Mouse (Mus musculus) liver, embryonic 15.5 days (tissue): ENCODE measurements around the gene St3gal3. TPM values are rescaled to one million over a fixed set of nuclear protein-coding genes. Genes with fewer than 3 reads are reported as not detected.

ENCODE experiments used
- ATAC-seq: fragments of 200-750 bp; cut with Nextera tagmentation; 2 replicates; pipeline ENCODE4 v1.8.0; 2017; ENCODE audit warnings: moderate number of reproducible peaks, mild to moderate bottlenecking, moderate library complexity; ENCODE audit not compliant: insufficient read depth
- H3K27ac ChIP-seq: fragments of 300-500 bp; sonication (generic); replicated peaks from 2 replicates; pipeline ENCODE4 v1.5.1; 2015; ENCODE audit warnings: mild to moderate bottlenecking, inconsistent platforms
- H3K27me3 ChIP-seq: fragments of 300-500 bp; sonication (generic); 2 replicates; pipeline ENCODE4 v1.6.1; 2015; ENCODE audit warnings: mild to moderate bottlenecking, inconsistent platforms
- H3K36me3 ChIP-seq: fragments of 300-500 bp; sonication (generic); replicated peaks from 2 replicates; pipeline ENCODE4 v1.6.1; 2015; ENCODE audit warnings: moderate library complexity, mild to moderate bottlenecking, inconsistent platforms
- H3K4me1 ChIP-seq: fragments of 300-500 bp; sonication (generic); replicated peaks from 2 replicates; pipeline ENCODE4 v1.6.1; 2015; ENCODE audit warnings: inconsistent platforms
- H3K4me2 ChIP-seq: fragments of 300-500 bp; sonication (generic); 2 replicates; pipeline ENCODE4 v1.6.1; 2015; ENCODE audit warnings: moderate library complexity, mild to moderate bottlenecking, inconsistent platforms
- H3K4me3 ChIP-seq: fragments of 300-500 bp; sonication (generic); replicated peaks from 2 replicates; pipeline ENCODE4 v1.5.1; 2015; ENCODE audit warnings: mild to moderate bottlenecking, inconsistent platforms
- H3K9ac ChIP-seq: fragments of 300-500 bp; sonication (generic); 2 replicates; pipeline ENCODE4 v1.6.1; 2015; ENCODE audit warnings: moderate library complexity, mild to moderate bottlenecking, inconsistent platforms
- H3K9me3 ChIP-seq: fragments of 300-500 bp; sonication (generic); replicated peaks from 2 replicates; pipeline ENCODE4 v1.6.1; 2016; ENCODE audit warnings: inconsistent platforms
- WGBS: fragments of 180-500 bp; shearing (Covaris S2); methylation state at CpG from one replicate; pipeline ENCODE4 v1.1.7; 2015; ENCODE audit warnings: mixed read lengths; ENCODE audit not compliant: insufficient replicate concordance; 5-methylcytosine and 5-hydroxymethylcytosine counted together
- polyA plus RNA-seq: library from polyadenylated mRNA; unstranded; fragments of >200 nt; fragmentation: Nextera tagmentation; extraction: Ambion mirVana; gene quantifications from 2 replicates; pipeline ENCODE4 v1.2.1, GENCODE M21; 2015

The St3gal3 gene
- polyA plus RNA-seq, 1 experiment from 2014 or later: 2.0 TPM

- H3K27me3 ChIP-seq: no peaks in the 10 kb centered on the region
- no peaks in the 10 kb centered on the region for H3K9me3 ChIP-seq
- H3K4me2 ChIP-seq: no peak overlapping the region
- 0 out of 2 replicates have a peak, but pooled peaks cover 4% of the 10 kb centered on the region for H3K36me3 ChIP-seq
- no peak overlapping the region for H3K4me3 ChIP-seq
- H3K27ac ChIP-seq: no peak overlapping the region
- no peak for ATAC-seq
- peaks cover 13% of the 10 kb centered on the region for H3K4me1 ChIP-seq
- 30% methylated on average over 9 of the region's 9 CpGs for WGBS
- no peak overlapping the region for H3K9ac ChIP-seq
These were observed 44.8 kb downstream of the St3gal3 start for GRCm38 (mm10) chr4:118089939-118090338.

- Histone ChIP-seq H3K27me3 (no peaks in the 10 kb centered on the region), H3K4me2 (no peak overlapping the region), H3K4me1 (peaks cover 13% of the 10 kb centered on the region), H3K36me3 (no peaks in the 10 kb centered on the region), H3K9me3 (no peaks in the 10 kb centered on the region), H3K27ac (no peak overlapping the region), H3K4me3 (no peak overlapping the region), H3K9ac (no peak overlapping the region)
- 52% methylated on average over 2 of the region's 2 CpGs for WGBS
- ATAC-seq: no peak
These were observed 45.9 kb downstream of the St3gal3 start for GRCm38 (mm10) chr4:118088771-118089170.

- peaks cover 43% of the 10 kb centered on the region for H3K4me1 ChIP-seq
- no peak overlapping the region for H3K4me2 ChIP-seq
- no peaks in the 10 kb centered on the region for H3K36me3 ChIP-seq
- H3K27me3 ChIP-seq: no peaks in the 10 kb centered on the region
- WGBS: 66% methylated on average over 4 of the region's 4 CpGs
- H3K27ac ChIP-seq: no peak overlapping the region
- no peak overlapping the region for H3K4me3 ChIP-seq
- H3K9me3 ChIP-seq: no peaks in the 10 kb centered on the region
- no peak for ATAC-seq
- H3K9ac ChIP-seq: no peak overlapping the region
These were observed 49.7 kb downstream of the St3gal3 start for GRCm38 (mm10) chr4:118085025-118085424.

GRCm38 (mm10) chr4:118083217-118083951 is 51.3 kb downstream of the St3gal3 start:
- H3K9me3 ChIP-seq: no peaks in the 10 kb centered on the region
- H3K4me1 ChIP-seq: peaks cover 49% of the 10 kb centered on the region
- 0 out of 2 replicates have a peak overlapping the region, but pooled peaks have one; percentile 10 for H3K4me2 ChIP-seq
- peak; percentile 41 for ATAC-seq
- no peak overlapping the region for H3K4me3 ChIP-seq
- 27% methylated on average over 14 of the region's 14 CpGs for WGBS
- H3K27me3 ChIP-seq: no peaks in the 10 kb centered on the region
- H3K9ac ChIP-seq: no peak overlapping the region
- H3K27ac ChIP-seq: peak overlapping the region; percentile 58; the same call in 1 of the 2 replicates
- H3K36me3 ChIP-seq: no peaks in the 10 kb centered on the region

GRCm38 (mm10) chr4:118081608-118082331 is 52.9 kb downstream of the St3gal3 start:
- 73% methylated on average over 18 of the region's 18 CpGs for WGBS
- Histone ChIP-seq H3K4me2 (no peak overlapping the region), H3K9ac (no peak overlapping the region), H3K27ac (peak overlapping the region; percentile 93), H3K9me3 (no peaks in the 10 kb centered on the region), H3K4me3 (no peak overlapping the region), H3K27me3 (no peaks in the 10 kb centered on the region), H3K4me1 (peaks cover 61% of the 10 kb centered on the region), H3K36me3 (no peaks in the 10 kb centered on the region)
- no peak for ATAC-seq

- Histone ChIP-seq H3K4me2 (peak overlapping the region; percentile 63), H3K27me3 (no peaks in the 10 kb centered on the region), H3K4me3 (no peak overlapping the region), H3K9me3 (no peaks in the 10 kb centered on the region), H3K36me3 (no peaks in the 10 kb centered on the region), H3K9ac (peak overlapping the region; percentile 49), H3K27ac (peak overlapping the region; percentile 93), H3K4me1 (peaks cover 61% of the 10 kb centered on the region)
- WGBS: 42% methylated on average over 8 of the region's 8 CpGs
- 0 out of 2 replicates have a peak, but pooled peaks have one; percentile 7 for ATAC-seq
These were observed 54.2 kb downstream of the St3gal3 start for GRCm38 (mm10) chr4:118080481-118080880.

GRCm38 (mm10) chr4:118079195-118079594 is 55.5 kb downstream of the St3gal3 start:
- H3K4me3 ChIP-seq: peak overlapping the region; percentile 32
- peak overlapping the region; percentile 93 for H3K27ac ChIP-seq
- peaks cover 65% of the 10 kb centered on the region for H3K4me1 ChIP-seq
- no peaks in the 10 kb centered on the region for H3K27me3 ChIP-seq
- ATAC-seq: peak; percentile 92
- peak overlapping the region; percentile 49 for H3K9ac ChIP-seq
- H3K4me2 ChIP-seq: peak overlapping the region; percentile 63
- WGBS: 26% methylated on average over 8 of the region's 8 CpGs
- 0 out of 2 replicates have a peak, but pooled peaks cover 2% of the 10 kb centered on the region for H3K9me3 ChIP-seq
- H3K36me3 ChIP-seq: no peaks in the 10 kb centered on the region

GRCm38 (mm10) chr4:118078576-118078975 is 56.1 kb downstream of the St3gal3 start:
- Histone ChIP-seq H3K27ac (peak overlapping the region; percentile 93), H3K9me3 (0 out of 2 replicates have a peak, but pooled peaks cover 3% of the 10 kb centered on the region), H3K4me2 (peak overlapping the region; percentile 63), H3K27me3 (no peaks in the 10 kb centered on the region), H3K4me3 (peak overlapping the region; percentile 32), H3K4me1 (peaks cover 68% of the 10 kb centered on the region), H3K9ac (peak overlapping the region; percentile 41), H3K36me3 (no peaks in the 10 kb centered on the region)
- ATAC-seq: peak; percentile 17
- WGBS: 67% methylated on average over 9 of the region's 9 CpGs

GRCm38 (mm10) chr4:118077293-118077752 is 57.4 kb downstream of the St3gal3 start:
- Histone ChIP-seq H3K27me3 (no peaks in the 10 kb centered on the region), H3K36me3 (no peaks in the 10 kb centered on the region), H3K9ac (no peak overlapping the region), H3K4me1 (peaks cover 66% of the 10 kb centered on the region), H3K4me2 (no peak overlapping the region), H3K9me3 (0 out of 2 replicates have a peak, but pooled peaks cover 3% of the 10 kb centered on the region), H3K4me3 (no peak overlapping the region), H3K27ac (peak overlapping the region; percentile 58)
- ATAC-seq: no peak
- whole genome bisulfite sequencing: 84% methylated on average over 12 of the region's 12 CpGs

- H3K36me3 ChIP-seq: no peaks in the 10 kb centered on the region
- no peaks in the 10 kb centered on the region for H3K27me3 ChIP-seq
- no peak for ATAC-seq
- H3K4me1 ChIP-seq: peaks cover 64% of the 10 kb centered on the region
- 89% methylated on average over 1 of the region's 1 CpGs for WGBS
- no peak overlapping the region for H3K4me3 ChIP-seq
- H3K9me3 ChIP-seq: 0 out of 2 replicates have a peak, but pooled peaks cover 3% of the 10 kb centered on the region
- no peak overlapping the region for H3K9ac ChIP-seq
- no peak overlapping the region for H3K4me2 ChIP-seq
- H3K27ac ChIP-seq: peak overlapping the region; percentile 24; the same call in 1 of the 2 replicates
These were observed 58.1 kb downstream of the St3gal3 start for GRCm38 (mm10) chr4:118076648-118077047.

GRCm38 (mm10) chr4:118075343-118075742 is 59.4 kb downstream of the St3gal3 start:
- H3K27ac ChIP-seq: 0 out of 2 replicates have a peak overlapping the region, but pooled peaks have one; percentile 14
- no peak overlapping the region for H3K9ac ChIP-seq
- H3K4me2 ChIP-seq: no peak overlapping the region
- no peak for ATAC-seq
- H3K9me3 ChIP-seq: 0 out of 2 replicates have a peak, but pooled peaks cover 3% of the 10 kb centered on the region
- no peak overlapping the region for H3K4me3 ChIP-seq
- WGBS: 90% methylated on average over 9 of the region's 9 CpGs
- H3K36me3 ChIP-seq: no peaks in the 10 kb centered on the region
- H3K4me1 ChIP-seq: peaks cover 52% of the 10 kb centered on the region
- H3K27me3 ChIP-seq: no peaks in the 10 kb centered on the region
